Mouse (Mus musculus) cerebellum, adult 11 months (tissue): ENCODE data around the gene Ctnnb1.

Experiments
- DNase-seq: peaks from one replicate; pipeline ENCODE4 v3.0.0; 2022

Ctnnb1 gene

DNA sequence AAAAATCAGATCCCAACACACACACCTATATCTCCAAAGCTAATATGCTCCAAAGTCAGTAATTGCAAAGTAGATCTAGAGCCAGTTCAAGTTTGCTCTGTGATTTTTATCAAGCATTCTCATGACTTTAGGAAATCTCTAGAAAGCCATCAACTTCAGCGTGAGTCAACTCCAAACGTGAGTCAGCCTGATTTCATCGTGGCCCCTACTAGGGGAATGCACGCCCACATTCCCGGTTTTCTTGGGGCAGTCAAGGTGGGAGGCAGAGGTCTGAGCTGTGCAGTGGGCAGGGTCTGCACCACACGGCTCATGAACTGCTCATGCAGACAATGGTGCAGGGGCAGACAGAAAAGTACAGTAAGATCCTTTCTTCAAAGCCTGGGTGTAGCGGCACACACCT lies 76.9 kb downstream of the Ctnnb1 start:
- no peak for DNase-seq
